Mouse (Mus musculus): ENCODE data around the gene Fpgs. TPM values are rescaled to one million over a fixed set of nuclear protein-coding genes. Genes with fewer than 3 reads are reported as not detected.

Gene Fpgs
- total RNA-seq (2021) = 10 to 100 TPM in 1 of 2 experiments, 1 to 10 TPM in 1; 9.5 to 10.1 TPM
- long read RNA-seq, experiment 1, transcript Fpgs-201 (15 exons, 2,273 nt) = major isoform, 6 of 10 reads
- long read RNA-seq, experiment 1, partial matches to known transcripts = 2 of 10 reads
- long read RNA-seq, experiment 1, other reads (novel, unspliced or antisense) = 2 of 10 reads
- long read RNA-seq, experiment 2, transcript Fpgs-201 (15 exons, 2,273 nt) = major isoform, 6 of 11 reads
- long read RNA-seq, experiment 2, partial matches to known transcripts = 3 of 11 reads
- long read RNA-seq, experiment 2, other reads (novel, unspliced or antisense) = 2 of 11 reads

DNA sequence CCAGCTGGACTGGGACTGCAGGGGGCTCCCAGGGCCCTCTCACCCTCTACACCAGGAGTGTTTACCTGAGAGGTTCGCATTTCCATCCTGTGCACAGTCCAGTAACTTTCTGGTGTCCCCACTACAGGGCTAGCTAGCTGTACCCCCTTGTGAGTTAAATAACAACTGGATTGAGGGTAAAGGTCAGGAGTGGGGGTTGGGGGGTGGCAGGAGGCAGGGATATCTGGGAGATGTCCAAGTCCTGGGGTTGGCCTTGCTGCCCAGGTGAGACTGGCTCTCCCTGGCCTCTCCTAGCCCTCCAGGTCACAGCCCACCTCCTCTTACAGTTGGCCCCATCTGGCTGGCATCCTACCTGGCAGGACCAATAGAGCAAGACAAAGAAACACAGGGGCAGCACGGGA is at the start of gene Fpgs:
Fpgs (minus strand) TSS at position 125 of the 401 bp plus-strand sequence.
- intact Hi-C loops (cut with DNase I) = loop anchor here (10.0 kb wide), 1 partner anchor 151 kb away; no protein-coding TSS in a partner anchor
- no peak for DNase-seq (ENCODE audit: low spot score in 2 of 2)

DNA sequence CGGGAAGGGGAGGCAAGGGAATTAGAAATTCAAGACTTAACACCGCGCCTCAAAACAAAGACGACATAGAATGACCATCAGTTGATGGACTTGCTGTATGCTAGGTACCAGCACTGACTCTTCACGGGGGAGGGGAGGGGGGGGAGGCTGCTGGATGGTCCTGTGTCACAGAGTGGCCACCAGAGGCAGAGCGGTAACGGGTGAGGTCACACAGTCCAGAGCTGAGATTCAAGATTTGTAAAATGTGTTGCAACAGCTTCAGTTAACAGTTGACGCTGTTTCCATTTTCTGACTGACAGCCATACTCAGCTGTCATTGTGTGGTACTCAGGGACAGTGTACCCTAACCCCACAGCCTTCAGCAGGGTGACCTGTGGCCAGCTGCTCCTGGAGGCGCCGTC is 48.2 kb upstream of the Fpgs start:
- no peak for DNase-seq (ENCODE audit: low spot score in 2 of 2)

GRCm38 (mm10) chr2:32751665-32752033 is 47.7 kb upstream of the Fpgs start:
- DNase-seq (ENCODE audit: low spot score in 2 of 2) = no peak
- intact Hi-C loops (cut with DNase I) = no loop called here

More for the DNA sequence above, 48.2 kb upstream of the Fpgs start:
- intact Hi-C loops (cut with DNase I) = no loop called here

GRCm38 (mm10) chr2:32750887-32751664 is 47.1 kb upstream of the Fpgs start:
- intact Hi-C loops (cut with DNase I) = no loop called here
- no peak for DNase-seq (ENCODE audit: low spot score in 2 of 2)

GRCm38 (mm10) chr2:32750199-32750598 is 46.3 kb upstream of the Fpgs start:
- intact Hi-C loops (cut with DNase I) = no loop called here

GRCm38 (mm10) chr2:32749082-32749481 is 45.1 kb upstream of the Fpgs start:
- no peak for DNase-seq (ENCODE audit: low spot score in 2 of 2)

More at GRCm38 (mm10) chr2:32750199-32750598, 46.3 kb upstream of the Fpgs start:
- DNase-seq (ENCODE audit: low spot score in 2 of 2) = no peak

DNA sequence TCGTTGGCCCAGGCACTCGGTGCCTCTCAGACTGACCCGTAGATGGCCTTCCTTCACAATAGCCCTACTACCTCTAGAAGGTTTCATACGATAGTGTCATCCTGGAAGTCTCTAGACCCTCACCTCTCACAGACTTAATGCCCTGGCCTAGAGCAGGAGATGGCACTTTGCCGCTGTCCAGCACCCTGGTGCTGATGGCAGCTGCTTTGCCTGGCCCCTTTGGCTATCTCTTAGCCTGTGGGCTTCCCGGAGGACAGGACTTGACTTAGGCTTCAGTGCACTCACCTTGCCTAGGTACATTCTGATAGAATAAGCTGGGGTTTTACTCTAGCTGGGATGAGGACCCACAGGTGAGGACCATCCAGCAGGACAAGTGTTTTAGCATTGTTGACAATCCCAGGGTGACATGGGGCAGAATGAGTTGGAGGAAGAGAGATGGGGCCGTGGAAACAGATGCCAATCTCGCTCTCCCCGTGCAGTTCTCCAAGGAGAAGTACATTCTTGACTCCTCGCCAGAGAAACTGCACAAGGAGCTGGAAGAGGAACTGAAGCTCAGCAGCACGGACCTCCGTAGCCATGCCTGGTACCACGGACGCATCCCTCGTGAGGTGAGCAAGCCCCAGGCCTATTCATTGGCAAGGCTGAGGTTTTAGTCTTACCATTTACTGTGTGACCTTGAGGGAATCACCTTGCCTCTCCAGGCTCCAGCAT is 40.5 kb upstream of the Fpgs start:
- DNase-seq (ENCODE audit: low spot score in 2 of 2) = no peak
- intact Hi-C loops (cut with DNase I) = no loop called here

More at GRCm38 (mm10) chr2:32749082-32749481, 45.1 kb upstream of the Fpgs start:
- intact Hi-C loops (cut with DNase I) = no loop called here

DNA sequence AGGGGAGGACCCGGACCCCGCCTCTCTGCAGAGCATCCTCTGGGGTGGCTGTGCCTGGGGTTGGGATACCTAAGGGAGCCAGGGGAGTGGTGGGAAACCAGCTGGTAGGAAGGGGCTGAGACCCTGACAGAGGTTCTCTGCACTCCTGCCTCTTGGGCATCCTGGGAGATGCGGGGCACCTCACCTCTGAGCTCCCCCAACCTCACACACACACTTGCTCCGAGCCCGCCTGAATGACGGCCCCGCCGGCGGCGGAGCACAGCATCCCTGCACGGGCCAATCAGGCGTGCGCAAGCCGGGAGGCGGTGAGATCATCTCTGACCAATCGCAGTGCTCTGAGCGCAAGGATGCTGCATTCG is 38.2 kb upstream of the Fpgs start:
- peak; percentile 88 to 89 for DNase-seq (ENCODE audit: low spot score in 2 of 2)
- intact Hi-C loops (cut with DNase I) = no loop called here

- intact Hi-C loops (cut with DNase I) = no loop called here
- DNase-seq (ENCODE audit: low spot score in 2 of 2) = peak in 1 of 2 experiments; percentile 66
These were observed 37.6 kb upstream of the Fpgs start for GRCm38 (mm10) chr2:32741273-32742172.

DNA sequence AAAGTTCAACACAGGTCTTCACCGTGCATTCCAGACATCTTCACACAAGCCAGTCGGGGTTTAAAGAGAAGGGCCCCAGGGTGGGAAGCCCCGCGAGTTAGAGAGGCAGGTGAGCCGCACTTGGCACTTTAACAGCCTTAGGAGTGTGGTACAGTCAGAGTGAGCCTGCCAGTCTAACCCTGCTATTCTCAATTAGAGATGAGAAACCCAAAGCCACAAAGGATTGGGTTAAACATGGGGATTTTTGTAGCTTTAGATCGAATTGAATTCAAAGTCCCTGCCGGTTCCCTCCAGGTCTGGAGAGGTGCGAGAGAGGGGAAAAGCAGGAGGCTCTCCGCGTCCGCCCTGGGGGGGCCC is 36.9 kb upstream of the Fpgs start, which contains the start of gene 6330409D20Rik:
6330409D20Rik (minus strand) TSS at position 101 of the 357 bp plus-strand sequence.
- DNase-seq (ENCODE audit: low spot score in 2 of 2) = no peak
- intact Hi-C loops (cut with DNase I) = no loop called here

- DNase-seq (ENCODE audit: low spot score in 2 of 2) = no peak
- intact Hi-C loops (cut with DNase I) = no loop called here
These were observed 35.4 kb upstream of the Fpgs start for GRCm38 (mm10) chr2:32739311-32739710.

DNA sequence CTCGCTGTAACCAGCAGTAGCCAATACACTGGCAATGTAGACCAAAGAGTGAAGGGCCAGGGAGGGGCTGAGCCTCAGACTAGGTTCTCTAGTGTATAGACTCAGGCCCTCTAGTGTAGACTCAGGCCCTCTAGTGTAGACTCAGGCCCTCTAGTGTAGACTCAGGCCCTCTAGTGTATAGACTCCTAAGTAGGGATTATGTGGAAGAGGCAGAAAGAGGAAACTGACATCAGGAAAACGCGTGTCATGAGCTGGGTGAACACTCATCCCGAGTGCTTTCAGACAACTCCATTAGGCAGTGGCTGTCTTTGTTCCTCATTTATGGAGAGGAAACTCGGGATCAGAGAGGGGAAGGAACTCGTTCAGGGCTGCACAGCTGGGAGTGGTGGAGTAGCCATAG is 33.1 kb upstream of the Fpgs start:
- no peak for DNase-seq (ENCODE audit: low spot score in 2 of 2)
- intact Hi-C loops (cut with DNase I) = no loop called here

GRCm38 (mm10) chr2:32736306-32736829 is 32.4 kb upstream of the Fpgs start:
- DNase-seq (ENCODE audit: low spot score in 2 of 2) = no peak
- intact Hi-C loops (cut with DNase I) = no loop called here

DNA sequence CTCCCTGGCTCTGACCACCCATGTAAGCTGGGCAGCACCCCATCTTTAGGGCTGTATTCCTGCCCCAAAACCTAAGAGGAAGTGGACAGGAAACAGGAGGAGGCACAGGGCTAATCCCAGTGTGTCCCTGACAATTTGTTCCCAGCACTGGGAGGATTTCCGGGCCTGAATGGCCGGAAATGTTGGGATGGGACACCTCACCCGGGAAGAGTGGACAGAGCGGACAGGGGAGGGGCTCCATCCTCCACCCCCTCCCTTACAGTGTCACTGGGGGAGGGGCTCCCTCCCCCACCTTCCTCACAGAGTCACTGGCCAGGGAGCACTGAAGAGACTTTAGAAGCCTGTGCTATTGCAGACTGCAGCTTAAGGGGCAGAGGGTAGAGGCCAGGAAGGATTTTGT is 31.0 kb upstream of the Fpgs start:
- intact Hi-C loops (cut with DNase I) = no loop called here
- no peak for DNase-seq (ENCODE audit: low spot score in 2 of 2)

DNA sequence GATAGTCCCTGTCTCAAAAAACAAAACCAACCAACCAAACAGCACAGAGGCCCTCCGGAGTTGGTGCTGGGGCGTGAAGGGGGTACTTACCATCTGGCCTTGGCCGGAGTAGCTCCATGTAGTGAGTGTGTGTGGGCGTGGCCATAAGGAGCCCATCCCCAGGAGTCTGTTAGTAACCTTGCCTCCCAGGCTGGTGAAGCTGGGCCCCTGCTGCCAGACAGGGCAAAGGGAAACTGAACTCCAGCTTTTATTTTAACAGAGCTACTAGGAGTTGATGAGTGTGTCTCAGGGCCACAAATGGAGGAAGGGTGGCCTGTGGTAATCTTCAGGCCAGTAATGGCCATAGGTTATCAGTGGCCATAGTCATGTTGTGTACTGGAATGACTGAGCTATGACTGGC is 30.5 kb upstream of the Fpgs start:
- intact Hi-C loops (cut with DNase I) = no loop called here

GRCm38 (mm10) chr2:32732695-32733094 is 28.8 kb upstream of the Fpgs start:
- DNase-seq (ENCODE audit: low spot score in 2 of 2) = no peak
- intact Hi-C loops (cut with DNase I) = no loop called here

More for the DNA sequence above, 30.5 kb upstream of the Fpgs start:
- no peak for DNase-seq (ENCODE audit: low spot score in 2 of 2)

GRCm38 (mm10) chr2:32731911-32732310 is 28.0 kb upstream of the Fpgs start:
- DNase-seq (ENCODE audit: low spot score in 2 of 2) = no peak
- intact Hi-C loops (cut with DNase I) = no loop called here

GRCm38 (mm10) chr2:32730854-32731253 is 26.9 kb upstream of the Fpgs start:
- DNase-seq (ENCODE audit: low spot score in 2 of 2) = no peak
- intact Hi-C loops (cut with DNase I) = no loop called here

DNA sequence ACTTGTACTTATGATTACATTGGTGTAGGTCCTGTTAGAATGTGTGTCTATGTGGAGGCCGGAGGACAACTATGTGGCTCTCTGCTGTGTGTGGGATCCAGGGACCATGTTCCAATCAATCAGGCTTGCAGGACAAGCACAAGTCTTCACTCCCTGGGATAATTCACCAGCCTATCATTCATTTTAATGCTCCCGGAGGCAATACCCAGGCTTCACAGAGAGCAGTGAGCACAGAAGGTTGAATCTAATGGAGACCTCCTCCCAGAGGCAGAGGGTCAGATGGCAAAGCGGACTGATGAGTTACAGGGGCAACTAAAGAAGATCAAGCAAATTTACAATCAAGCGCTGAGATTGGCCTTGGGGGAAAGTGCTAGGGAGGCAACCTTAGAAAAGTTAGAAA is 25.6 kb upstream of the Fpgs start:
- intact Hi-C loops (cut with DNase I) = no loop called here
- DNase-seq (ENCODE audit: low spot score in 2 of 2) = no peak

All from left cerebral cortex, postnatal 14 days (tissue).